Mouse (Mus musculus) frontal cortex, postnatal 10 days (tissue): Measurements from ENCODE around the gene Skor1.

Experiments used
- DNase-seq, 2 experiments: peaks; one replicate each; pipeline ENCODE4 v3.0.0; 2022; ENCODE audit warnings: low spot score in 2 of 2, mixed read lengths in 1 of 2

Gene Skor1

DNA sequence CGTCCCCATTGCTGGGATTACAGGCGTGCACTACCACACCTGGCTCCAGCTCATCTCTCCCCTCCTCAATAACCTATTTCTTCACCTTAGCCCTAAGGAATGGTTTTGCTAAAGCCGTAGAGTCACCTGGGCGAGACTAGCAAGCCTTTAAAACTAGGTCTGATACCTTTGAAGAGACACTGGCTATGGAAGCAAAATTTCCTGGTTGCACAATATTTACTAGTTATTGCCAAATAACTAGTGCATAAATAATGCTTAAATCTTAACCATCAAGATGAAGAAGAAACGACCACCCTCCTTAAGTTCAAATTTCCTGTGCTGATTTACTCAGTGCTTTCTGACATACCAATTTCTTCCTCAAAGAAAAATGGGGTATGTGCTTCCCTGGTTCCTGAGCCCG is 15.1 kb downstream of the Skor1 start:
- DNase-seq = no peak

DNA sequence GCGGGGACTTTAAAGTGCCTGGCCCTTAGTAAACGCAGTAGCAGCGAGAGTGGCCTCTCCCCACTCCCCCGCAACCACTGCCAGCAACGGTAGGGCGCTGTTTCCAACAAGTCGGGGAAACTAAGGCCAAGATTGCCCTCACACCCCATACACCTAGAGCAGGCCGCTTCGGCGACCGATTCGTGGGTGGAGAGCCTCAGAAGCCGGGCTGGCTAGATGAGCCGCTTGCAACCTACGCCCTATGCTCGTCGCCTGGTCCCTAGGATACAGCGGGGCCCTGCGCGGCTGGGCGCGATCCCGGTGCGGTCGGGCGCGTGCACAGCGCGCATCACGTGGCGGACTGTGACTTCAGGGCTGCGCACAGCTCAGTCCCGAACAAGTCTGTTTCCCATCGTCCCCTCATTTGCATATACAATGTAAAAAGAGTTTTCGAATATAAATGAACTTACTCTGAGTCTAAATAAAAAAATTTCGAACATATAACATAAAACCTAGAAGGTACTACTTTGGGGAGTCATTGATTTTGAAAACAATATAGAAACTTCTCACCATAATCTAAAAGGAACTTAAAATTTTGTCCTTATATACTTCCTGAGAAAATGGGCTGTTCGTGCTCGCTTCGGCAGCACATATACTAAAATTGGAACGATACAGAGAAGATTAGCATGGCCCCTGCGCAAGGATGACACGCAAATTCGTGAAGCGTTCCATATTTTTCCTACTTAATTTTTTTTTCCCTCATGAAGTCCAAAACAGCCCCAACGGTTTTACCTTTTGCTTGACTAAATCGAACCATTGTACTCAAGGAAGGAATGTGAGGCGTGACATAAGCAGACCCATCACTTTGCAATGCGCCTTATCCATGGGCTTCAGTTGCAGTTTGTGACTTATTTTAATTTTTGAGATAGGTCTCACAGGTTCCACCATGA is 15.8 kb downstream of the Skor1 start:
- DNase-seq = peak; percentile 92 to 93

DNA sequence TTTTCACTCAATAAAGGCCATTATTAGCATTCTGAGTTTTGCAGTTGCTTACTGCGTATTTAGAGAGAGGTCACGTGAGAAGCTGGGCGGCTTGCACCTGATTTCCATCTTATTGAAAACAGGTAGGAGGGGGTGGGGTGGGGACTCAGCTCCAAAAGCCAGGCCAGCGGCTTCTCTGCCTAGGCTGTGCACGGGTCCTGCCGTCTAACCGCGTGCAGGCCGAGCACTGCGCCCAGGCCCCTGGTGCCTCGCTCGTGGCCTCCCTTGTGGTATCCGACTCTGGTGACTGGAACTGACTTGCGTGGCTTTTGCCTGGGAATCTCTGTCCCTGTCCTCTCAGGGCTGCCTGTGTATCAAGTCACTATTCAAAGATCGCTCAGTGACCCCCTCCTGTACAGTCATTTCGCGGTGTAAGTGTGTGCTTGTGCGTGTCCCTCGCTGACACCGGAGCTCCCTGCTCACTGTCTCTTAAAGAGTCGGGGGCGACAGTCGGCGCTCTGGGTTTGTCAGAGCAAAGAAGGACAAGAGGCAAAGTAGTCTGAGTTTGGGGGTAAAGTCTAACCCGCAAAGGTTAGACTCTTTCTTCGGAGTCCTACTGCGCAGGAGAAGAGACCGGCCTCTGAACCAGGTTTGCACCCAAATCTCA is 16.7 kb downstream of the Skor1 start:
- no peak for DNase-seq

DNA sequence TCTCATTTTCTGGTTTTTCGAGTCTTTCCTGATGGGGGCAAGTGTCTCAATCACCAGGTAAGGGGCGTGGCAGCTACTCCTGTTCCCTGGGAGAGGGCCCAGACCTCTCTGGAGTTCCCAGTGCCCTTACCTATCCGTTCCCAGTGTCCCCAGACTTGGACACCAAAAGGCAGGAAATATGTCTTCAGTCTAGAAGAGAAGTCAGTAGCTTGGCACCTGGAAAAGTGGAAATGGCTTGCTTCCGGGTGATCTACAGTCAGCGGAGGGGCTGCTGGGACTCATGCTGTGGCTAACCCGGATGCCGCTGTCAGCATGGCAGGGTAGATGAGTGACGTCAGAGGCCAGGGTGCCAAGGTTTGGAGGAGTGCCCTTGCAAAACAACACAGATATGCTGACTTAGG is 19.1 kb downstream of the Skor1 start:
- no peak for DNase-seq

DNA sequence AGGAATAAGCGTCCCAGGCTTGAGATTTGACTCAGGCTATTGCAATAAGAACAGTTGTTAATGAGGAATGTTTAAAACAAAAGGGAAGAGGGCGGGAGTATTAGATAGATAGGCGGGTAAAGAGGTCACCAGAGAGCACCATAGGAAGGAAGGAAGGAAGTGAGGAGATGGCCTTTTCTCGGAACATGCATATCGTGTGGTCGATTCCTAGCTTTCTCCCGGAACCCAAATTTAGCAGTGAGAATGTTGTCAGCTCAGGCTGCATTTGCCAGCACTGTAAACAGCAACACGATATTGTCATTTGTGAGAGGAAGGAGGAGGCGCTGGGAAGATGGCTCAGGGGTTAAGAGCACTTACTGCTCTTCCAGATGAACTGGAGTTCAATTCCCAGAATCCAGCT is 24.2 kb downstream of the Skor1 start:
- no peak for DNase-seq

DNA sequence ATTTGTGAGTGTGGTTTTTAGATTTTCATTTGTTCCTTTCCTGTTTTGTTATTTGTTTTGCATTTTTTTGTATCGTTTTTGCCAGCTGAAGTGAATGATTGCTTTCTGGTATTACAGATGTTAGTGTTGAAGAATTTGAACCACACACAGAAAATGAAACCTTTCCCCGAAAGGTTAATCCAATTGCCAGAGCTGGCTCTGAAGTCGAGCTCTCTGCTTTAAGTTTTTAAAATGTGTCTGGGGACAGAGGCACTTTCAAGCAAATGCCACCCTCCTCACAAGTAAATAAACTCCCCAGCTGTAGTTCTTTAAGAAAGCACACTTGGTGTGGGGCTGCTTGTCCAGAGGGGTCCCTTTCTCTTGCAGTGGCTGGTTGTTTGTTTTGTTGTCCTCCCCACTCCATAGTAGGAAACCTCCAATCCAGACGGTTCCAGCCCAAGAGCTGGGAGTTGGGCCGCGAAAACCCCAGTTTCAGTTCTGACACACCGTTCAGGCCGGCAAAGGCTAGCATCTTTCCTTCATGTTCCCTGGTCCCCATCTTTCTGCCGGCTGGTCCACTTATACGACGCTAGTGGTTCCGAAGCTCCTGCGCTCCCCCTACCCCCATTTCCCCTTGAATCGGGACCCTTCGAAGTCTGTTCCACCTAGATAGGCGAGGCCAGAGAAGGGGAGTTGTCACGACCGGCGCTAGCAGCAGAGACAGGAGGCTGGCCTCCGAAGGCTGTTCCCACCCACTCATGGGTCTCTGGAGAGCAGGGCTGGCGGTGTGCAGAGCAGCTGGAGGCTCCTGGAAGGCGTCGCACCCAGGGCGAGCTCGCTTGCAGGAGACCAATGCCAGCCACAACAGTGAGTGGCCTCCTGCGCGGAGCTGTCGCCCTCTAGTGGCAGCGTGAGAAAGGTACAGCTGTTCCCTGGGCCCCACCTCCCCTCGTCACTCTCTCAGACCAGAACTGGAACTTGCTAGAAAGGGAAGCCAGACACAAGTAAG is 25.0 kb downstream of the Skor1 start:
- DNase-seq = peak; percentile 76 to 87

DNA sequence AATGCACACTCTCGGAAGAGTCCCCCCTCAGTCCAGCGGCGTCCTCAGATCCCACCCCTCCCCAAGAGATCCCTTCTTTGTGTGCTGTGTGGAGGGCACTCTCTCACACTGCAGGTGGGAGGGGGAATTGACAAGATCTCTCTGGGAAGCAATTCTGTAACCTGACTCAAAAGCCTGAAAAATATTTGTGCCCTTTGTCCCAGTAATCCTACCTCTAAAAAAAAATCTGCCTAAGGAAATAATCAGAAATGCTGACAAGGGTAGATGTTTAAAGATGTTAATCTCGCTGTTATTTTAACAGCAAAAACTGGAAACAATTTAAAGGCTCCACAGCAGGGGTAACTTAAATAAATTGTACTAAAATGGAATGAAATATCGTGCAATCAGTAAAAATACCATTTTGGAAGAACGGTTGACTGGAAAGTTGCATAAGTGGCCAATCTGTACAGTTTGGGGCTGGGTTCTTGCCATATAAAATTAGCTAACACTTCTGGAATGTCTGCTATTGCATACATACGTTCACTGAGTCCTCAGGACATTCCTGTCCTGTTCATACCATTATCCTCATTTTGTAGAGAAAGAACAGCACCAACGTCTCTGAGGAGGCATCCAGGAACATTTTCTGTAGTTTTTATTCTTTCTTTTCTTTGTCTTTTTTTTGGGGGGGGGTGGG is 26.5 kb downstream of the Skor1 start:
- no peak for DNase-seq

DNA sequence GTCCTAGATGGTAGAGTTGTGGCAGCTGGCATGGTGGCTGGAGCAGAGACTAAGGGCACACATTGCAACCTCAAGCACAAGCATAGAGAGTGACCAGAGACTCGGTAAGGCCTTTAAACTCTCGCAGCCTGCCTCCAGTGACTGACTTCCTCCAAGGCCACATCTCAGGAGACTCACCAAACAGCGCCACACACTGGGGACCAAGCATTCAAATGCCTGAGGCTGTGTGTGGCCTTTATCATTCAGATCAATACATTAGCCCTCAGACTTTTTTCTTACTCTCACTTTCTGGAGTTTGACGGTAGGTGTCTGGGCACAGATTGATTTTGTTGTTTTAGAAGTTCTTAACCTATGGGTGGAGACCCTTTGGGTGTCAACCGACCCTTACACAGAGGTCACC is 30.4 kb downstream of the Skor1 start:
- DNase-seq = no peak

DNA sequence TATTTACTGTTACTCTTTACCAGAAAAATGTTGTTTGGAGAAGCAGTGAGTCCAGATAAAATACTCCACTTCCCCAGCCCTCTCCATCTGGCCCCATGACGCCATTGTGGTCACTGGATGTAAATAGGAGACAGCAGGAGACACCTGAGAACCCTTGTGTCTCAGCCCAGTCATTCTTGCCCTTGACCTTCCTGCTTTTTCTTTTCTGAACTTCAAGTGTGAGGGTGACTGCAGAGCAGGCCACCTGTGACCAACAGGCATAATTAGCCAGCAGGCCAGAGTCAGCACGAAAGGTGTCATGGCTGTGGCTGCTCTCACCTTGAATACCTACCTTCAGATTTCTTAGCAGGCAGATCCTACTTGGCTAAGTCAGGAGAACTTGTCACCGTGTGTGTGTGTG is 36.2 kb downstream of the Skor1 start:
- DNase-seq = no peak

DNA sequence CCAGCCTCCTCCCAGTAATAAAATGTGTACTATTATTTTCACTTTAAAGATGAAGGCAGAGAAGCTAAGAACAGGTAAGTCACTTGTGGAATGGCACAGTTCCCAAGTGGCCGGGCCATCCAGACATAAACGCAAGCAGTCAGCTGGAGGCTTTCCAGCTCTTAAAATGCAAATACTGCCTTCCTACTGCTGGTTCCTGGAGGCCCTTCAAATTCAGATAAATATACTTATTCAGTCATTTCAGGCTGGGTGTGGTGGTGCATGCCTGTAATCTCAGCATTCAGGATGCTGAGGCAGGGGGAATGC is 39.0 kb downstream of the Skor1 start:
- no peak for DNase-seq

DNA sequence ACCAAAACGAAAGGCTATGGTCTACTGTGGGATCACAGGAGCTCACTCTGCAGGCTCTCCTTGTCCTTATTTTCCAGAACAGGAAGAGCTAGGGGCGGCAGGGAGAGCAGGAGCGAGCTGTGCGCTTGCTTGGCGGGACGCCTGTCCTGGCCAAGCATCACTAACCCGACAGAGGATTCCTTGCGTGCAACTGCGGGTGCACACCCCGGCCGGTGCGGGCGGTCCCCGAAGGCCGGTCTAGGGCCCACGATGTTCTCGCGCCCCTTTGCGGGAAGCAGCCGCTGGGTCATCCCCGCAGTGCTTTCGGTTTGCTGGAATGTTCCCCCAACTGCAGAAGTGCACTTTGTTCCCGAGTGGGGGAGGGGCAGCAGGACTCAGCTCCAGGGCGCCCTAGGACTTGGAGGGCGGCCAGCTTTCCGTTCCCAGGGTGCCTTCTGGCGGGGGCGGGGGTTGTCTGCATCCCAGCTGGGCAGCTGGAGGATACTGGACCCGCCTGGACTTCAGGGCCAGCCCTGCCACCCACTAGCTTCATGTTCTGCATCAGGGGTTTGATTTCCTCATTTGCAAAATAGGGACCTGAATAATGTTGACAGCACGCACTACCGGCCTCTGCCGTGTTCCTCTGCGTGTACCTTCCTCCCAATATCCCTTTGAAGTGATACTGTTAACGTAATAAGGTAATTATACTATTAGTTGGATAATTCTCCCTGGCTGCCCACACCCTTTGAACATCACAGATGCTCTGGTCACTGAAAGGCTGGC is 39.6 kb downstream of the Skor1 start:
- DNase-seq = peak; percentile 87 to 88

DNA sequence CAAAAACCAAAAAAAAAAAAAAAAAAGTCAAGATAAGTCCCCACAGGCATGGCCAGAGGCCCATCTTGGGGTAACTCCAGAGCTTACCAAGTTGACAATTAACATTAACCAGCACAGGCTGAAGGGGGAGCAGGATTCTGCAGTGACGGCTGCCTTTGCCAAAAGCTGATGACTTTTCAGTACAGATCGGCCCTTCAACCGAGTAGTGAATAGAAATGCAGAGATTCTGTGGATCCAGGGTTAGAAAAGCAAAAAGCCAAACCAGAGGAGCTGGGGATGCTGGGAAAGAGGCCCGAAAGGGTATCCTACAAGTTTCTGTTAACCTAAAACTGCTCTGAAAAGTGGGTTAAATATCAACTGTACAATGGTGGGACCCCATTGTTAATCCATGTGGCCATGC is 40.2 kb downstream of the Skor1 start:
- DNase-seq = no peak

DNA sequence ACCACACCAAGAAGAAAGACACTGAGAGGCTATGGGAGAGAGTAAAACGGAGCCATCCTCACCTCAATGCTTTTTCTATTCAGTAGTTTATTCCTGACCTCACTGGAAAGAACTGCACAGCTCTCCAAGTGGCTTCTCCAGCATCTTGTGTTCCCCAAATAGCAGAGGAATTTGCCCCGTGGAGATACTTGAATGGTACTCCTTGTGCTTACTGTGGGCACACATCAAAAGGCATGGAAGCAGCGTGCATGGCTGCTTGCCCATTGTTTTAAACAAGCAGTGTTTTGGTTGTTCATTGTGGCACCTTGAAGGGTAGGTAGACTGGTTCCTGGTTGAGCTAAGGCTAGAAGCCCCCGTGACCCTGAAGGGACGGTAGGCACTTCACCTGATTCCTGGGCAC is 48.1 kb downstream of the Skor1 start:
- DNase-seq = no peak

DNA sequence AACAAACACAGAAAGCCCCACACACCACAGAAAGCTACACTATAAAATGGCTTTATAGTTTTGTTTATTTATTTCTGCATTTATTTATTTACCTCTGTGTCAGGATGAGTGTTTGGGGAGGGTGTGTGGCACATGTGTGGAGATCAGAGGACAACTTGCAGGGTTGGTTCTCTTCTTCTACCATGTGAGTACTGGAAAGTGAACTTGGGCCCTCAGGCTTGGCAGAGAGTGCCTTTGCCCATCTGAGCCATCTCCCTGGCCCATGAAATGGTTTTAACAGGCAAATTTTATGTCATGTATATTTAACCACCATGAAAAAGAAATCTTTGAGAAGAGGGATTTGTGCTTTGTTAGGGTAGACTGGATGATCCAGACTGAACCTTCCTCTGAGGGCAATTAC is 48.9 kb downstream of the Skor1 start:
- no peak for DNase-seq

DNA sequence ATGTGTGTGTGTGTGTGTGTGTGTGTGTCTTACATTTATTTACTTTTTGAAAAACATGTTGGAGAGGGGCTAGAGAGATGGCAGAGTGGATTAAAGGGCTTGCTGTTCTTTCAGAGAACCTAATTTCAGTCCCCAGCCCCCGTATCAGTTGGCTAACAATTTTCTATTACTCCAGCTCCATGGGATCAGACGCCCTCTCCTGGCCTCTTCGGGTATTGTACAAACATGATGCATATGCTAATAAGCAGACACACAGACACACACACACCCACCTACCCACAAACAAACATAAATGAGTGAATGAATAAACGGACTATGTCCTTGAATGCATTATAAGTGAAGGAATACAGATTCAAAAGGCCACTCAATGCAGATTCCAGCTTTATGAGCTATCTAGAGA is 49.4 kb downstream of the Skor1 start:
- DNase-seq = no peak

DNA sequence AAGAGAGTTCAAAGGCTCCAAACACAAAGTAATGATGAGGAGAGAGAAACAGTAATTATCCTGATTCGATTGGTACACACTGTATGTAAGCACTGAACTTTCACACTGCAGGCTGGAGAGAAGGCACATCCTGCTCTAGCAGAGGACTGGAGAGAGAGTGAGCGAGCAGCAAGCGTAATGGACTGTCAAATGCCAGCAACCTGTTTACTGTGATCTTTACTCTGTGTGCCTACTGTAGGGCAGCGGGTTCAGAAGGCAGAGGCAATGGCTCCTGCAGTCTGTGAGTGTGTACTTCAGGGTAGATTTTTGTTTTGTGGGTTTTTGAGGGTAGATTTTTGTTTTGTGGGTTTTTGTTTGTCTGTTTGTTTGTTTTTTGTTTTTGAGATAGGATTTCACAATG is 49.9 kb downstream of the Skor1 start:
- DNase-seq = no peak

DNA sequence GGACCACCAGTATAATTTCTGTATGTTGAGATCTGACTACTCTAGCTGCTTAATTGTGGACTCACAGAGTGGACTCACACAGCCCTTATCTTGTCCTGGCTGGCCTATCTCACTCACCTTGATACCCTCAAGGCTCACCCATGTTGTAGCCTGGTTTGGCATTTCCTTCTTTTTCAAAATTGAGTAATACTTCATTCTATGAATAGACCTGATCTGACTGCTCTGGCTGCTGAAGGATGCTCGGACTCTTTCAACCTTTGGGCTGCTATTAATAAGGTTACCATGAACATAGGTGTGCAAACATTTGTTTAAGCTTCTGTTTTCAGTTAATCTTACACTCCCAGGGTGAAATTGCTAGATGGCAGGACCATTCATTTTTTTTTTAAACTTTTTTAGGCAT is 51.6 kb downstream of the Skor1 start:
- DNase-seq = no peak

DNA sequence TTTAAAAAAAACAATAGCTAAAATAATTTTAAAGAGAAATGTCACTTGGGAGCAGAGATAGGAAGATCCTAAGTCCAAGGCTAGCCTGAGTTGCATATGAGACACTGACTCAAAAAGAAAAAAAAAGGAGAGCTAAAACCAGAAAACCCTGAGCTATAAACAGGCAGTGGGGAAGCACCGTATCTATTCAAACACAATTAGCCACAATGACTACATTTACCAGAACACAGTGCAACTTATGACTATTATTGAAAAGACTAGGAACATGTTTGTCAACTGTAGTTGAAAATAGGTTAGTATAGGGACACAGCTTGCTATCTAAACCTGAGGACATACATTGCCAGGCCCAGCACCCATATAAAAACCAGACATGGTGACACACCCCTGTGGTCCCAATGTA is 54.7 kb downstream of the Skor1 start:
- no peak for DNase-seq

DNA sequence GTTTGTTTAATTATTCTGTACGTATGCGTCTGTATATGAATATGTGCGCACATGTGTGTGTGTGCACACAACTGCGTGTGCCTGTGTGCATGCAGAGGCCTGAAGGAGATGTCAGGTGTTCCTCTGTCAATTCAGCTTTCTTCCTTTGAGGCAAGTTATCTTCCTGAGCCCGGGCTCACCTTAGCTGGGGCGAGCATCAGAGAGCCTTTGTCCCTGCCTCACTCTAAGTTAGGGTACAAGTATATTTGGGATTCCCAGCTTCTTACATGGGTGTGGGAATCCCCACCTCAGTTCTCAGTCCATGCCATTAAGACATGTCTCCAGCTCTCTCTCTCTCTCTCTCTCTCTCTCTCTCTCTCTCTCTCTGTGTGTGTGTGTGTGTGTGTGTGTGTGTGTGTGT is 56.2 kb downstream of the Skor1 start:
- no peak for DNase-seq

DNA sequence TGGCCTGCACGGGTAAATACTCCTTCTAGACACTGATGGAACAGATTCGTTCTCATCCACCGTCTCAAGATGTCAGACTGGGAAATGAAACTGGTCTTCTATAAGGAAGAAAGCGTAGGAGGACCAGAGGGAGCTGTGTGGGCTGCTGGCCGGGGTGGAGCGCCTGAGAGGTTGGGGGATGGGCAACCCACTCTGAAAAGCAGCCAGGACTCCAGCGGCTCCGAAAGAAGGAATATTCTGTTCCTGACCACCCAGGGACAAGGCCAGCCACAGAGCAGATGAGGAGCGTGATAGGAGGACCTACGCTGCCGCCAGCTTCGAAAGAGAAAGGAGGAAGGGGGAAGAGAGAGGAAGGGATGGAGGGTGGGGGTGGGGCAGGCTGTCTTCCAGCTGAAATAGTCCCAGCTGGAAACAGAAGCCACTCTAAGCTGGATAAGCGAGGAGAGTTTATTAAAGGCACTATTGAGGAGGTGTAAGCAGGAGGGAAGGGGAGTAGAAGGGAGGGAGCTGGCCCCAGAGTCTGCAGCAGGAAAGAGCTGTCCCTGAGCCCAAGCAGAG is 56.7 kb downstream of the Skor1 start:
- peak; percentile 78 to 83 for DNase-seq
